In genomic region chr4:126155183-126155582, GRCm38 (mm10) we compare ENCODE assay signal across 9 mouse cellular contexts. TPM values are rescaled to one million over a fixed set of nuclear protein-coding genes. Genes with fewer than 3 reads are reported as not detected.
A peak's percentile ranks its signal among the peaks of the same experiment; 100 is the strongest.
DNase-seq lines count a peak whose midpoint lies in the region; ATAC-seq and TF ChIP-seq lines count a peak whose summit lies in the region.
"Had no signal": no experiment of that assay in that cellular context is flagged by ENCODE, and none has a peak within 500 bp of the region (broad histone marks: within the 10 kb centered on the region; RNA-seq: fewer than 3 reads in every experiment).

No protein-coding gene starts in this region.

- TF ChIP-seq CTCF in MEL (IDR thresholded peaks at IDR 0.05 in 2 of 3, conservative IDR thresholded peaks at IDR 0.05 in 1 of 3; ENCODE audit: control insufficient read depth in 1 of 3, insufficient read depth in 1 of 3, low read depth in 2 of 3, low read length in 3 of 3, poor library complexity in 1 of 3, severe bottlenecking in 1 of 3), result no peak

- no peak overlapping the region for H3K4me3 ChIP-seq in forebrain, embryonic 11.5 days (ENCODE audit: low read depth, low read length)
- no peak overlapping the region for H3K4me3 ChIP-seq in forebrain, embryonic 13.5 days
- H3K4me3 ChIP-seq in MEL (ENCODE audit: control insufficient read depth in 1 of 2, insufficient read depth in 1 of 2, low read depth in 2 of 2, low read length in 2 of 2), result no peak overlapping the region
- H3K4me3 ChIP-seq in hindbrain, embryonic 14.5 days (replicated peaks; ENCODE audit: low read length), result no peak overlapping the region
- no peak overlapping the region for H3K4me3 ChIP-seq in limb, embryonic 15.5 days

- no peak overlapping the region for H3K9ac ChIP-seq in forebrain, embryonic 11.5 days (ENCODE audit: low read length)
- no peak overlapping the region for H3K9ac ChIP-seq in forebrain, embryonic 13.5 days
- no peak overlapping the region for H3K9ac ChIP-seq in MEL (ENCODE audit: control insufficient read depth, low read depth, low read length, poor library complexity, severe bottlenecking)
- no peak overlapping the region for H3K9ac ChIP-seq in hindbrain, embryonic 14.5 days
- H3K9ac ChIP-seq in limb, embryonic 15.5 days, result no peak overlapping the region

- peak; percentile 37 for DNase-seq in forebrain, embryonic 11.5 days (ENCODE audit: low spot score)
- DNase-seq in MEL (ENCODE audit: low read depth, low spot score), result peak; percentile 34
- no peak for DNase-seq in hindbrain, embryonic 14.5 days (ENCODE audit: low spot score)
- DNase-seq in adrenal gland, postnatal 10 days, result no peak
- no peak for DNase-seq in right cerebral cortex, postnatal 14 days
- DNase-seq in gastrocnemius, postnatal 4 days (ENCODE audit: low spot score in 2 of 2), result no peak
- DNase-seq: layer of hippocampus, postnatal 36 days had no signal

- no peak for TF ChIP-seq RAD21 in MEL (IDR thresholded peaks at IDR 0.05; ENCODE audit: low read depth, low read length)

- no peaks in the 10 kb centered on the region for H3K9me3 ChIP-seq in forebrain, embryonic 11.5 days (ENCODE audit: control insufficient read depth, low read length)
- no peaks in the 10 kb centered on the region for H3K9me3 ChIP-seq in forebrain, embryonic 13.5 days (replicated peaks)
- no peaks in the 10 kb centered on the region for H3K9me3 ChIP-seq in MEL (replicated peaks; ENCODE audit: insufficient read depth, low read length)
- no peaks in the 10 kb centered on the region for H3K9me3 ChIP-seq in hindbrain, embryonic 14.5 days (ENCODE audit: control insufficient read depth, low read length)
- no peaks in the 10 kb centered on the region for H3K9me3 ChIP-seq in limb, embryonic 15.5 days

- no peak for TF ChIP-seq EP300 in MEL (IDR thresholded peaks at IDR 0.05; ENCODE audit: low read depth in 1 of 2, low read length in 2 of 2)

- H3K4me2 ChIP-seq in forebrain, embryonic 11.5 days (ENCODE audit: low read depth, low read length, severe bottlenecking), result no peak overlapping the region
- H3K4me2 ChIP-seq in forebrain, embryonic 13.5 days, result no peak overlapping the region
- no peak overlapping the region for H3K4me2 ChIP-seq in hindbrain, embryonic 14.5 days (replicated peaks)
- no peak overlapping the region for H3K4me2 ChIP-seq in limb, embryonic 15.5 days

- no peaks in the 10 kb centered on the region for H3K4me1 ChIP-seq in forebrain, embryonic 11.5 days (replicated peaks; ENCODE audit: control insufficient read depth, insufficient read depth, low read length)
- no peaks in the 10 kb centered on the region for H3K4me1 ChIP-seq in forebrain, embryonic 13.5 days
- no peaks in the 10 kb centered on the region for H3K4me1 ChIP-seq in MEL (ENCODE audit: control insufficient read depth in 1 of 2, insufficient read depth in 2 of 2, low read length in 2 of 2)
- H3K4me1 ChIP-seq in hindbrain, embryonic 14.5 days (replicated peaks; ENCODE audit: control insufficient read depth, insufficient read depth, low read length), result no peaks in the 10 kb centered on the region
- peaks cover 33% of the 10 kb centered on the region for H3K4me1 ChIP-seq in limb, embryonic 15.5 days

- H3K27me3 ChIP-seq in forebrain, embryonic 11.5 days (ENCODE audit: control insufficient read depth, insufficient read depth, low read length), result peaks cover 2% of the 10 kb centered on the region
- peaks cover 21% of the 10 kb centered on the region for H3K27me3 ChIP-seq in forebrain, embryonic 13.5 days
- H3K27me3 ChIP-seq in MEL (ENCODE audit: control insufficient read depth in 1 of 2, insufficient read depth in 2 of 2, low read length in 2 of 2), result no peaks in the 10 kb centered on the region
- peaks cover 3% of the 10 kb centered on the region for H3K27me3 ChIP-seq in hindbrain, embryonic 14.5 days (ENCODE audit: control insufficient read depth, insufficient read depth, low read length)
- H3K27me3 ChIP-seq in limb, embryonic 15.5 days, result no peaks in the 10 kb centered on the region

- no peak for TF ChIP-seq POLR2A in MEL (IDR thresholded peaks at IDR 0.05; ENCODE audit: control insufficient read depth in 1 of 2, insufficient read depth in 1 of 2, low read depth in 1 of 2, low read length in 2 of 2, poor library complexity in 1 of 2)

- no peaks in the 10 kb centered on the region for H3K79me2 ChIP-seq in MEL (ENCODE audit: control insufficient read depth, insufficient read depth, low read length, poor library complexity)

- 73% methylated on average over 4 of the region's 4 CpGs for WGBS in forebrain, embryonic 11.5 days
- WGBS in forebrain, embryonic 13.5 days, result 74% methylated on average over 4 of the region's 4 CpGs
- 68% methylated on average over 4 of the region's 4 CpGs for WGBS in hindbrain, embryonic 14.5 days
- WGBS in limb, embryonic 15.5 days, result 37% methylated on average over 4 of the region's 4 CpGs

- H3K36me3 ChIP-seq in forebrain, embryonic 11.5 days (ENCODE audit: control insufficient read depth, insufficient read depth, low read length), result no peaks in the 10 kb centered on the region
- H3K36me3 ChIP-seq in forebrain, embryonic 13.5 days (ENCODE audit: poor library complexity, severe bottlenecking), result no peaks in the 10 kb centered on the region
- H3K36me3 ChIP-seq in MEL (ENCODE audit: control insufficient read depth in 1 of 2, insufficient read depth in 2 of 2, low read length in 2 of 2), result no peaks in the 10 kb centered on the region
- H3K36me3 ChIP-seq in hindbrain, embryonic 14.5 days (replicated peaks; ENCODE audit: control insufficient read depth, insufficient read depth), result no peaks in the 10 kb centered on the region
- H3K36me3 ChIP-seq in limb, embryonic 15.5 days, result peaks cover 15% of the 10 kb centered on the region

- no peak for ATAC-seq in forebrain, embryonic 11.5 days (replicated peaks; ENCODE audit: low FRiP score)
- ATAC-seq in forebrain, embryonic 13.5 days, result no peak
- ATAC-seq in hindbrain, embryonic 14.5 days (ENCODE audit: low FRiP score), result no peak
- ATAC-seq in limb, embryonic 15.5 days (ENCODE audit: insufficient number of reproducible peaks, low FRiP score, low TSS enrichment, low read depth), result no peak

- H3K27ac ChIP-seq in forebrain, embryonic 11.5 days (ENCODE audit: low read depth, low read length), result no peak overlapping the region
- H3K27ac ChIP-seq in forebrain, embryonic 13.5 days, result no peak overlapping the region
- H3K27ac ChIP-seq in MEL (ENCODE audit: control insufficient read depth, low read depth, low read length), result no peak overlapping the region
- H3K27ac ChIP-seq in hindbrain, embryonic 14.5 days, result peak overlapping the region; percentile 43; the same call in 1 of the 2 replicates
- peak overlapping the region; percentile 62 for H3K27ac ChIP-seq in limb, embryonic 15.5 days

RNA-seq across cellular contexts. Expression of gene Eva1b, which starts 7.6 kb away (rescaled TPM):
- polyA plus RNA-seq in forebrain, embryonic 11.5 days (2014; fragmentation: Nextera tagmentation; extraction: Ambion mirVana), result 18.6 and 19.0 TPM in 2 replicates
- 7.9 and 8.1 TPM in 2 replicates for polyA plus RNA-seq in forebrain, embryonic 13.5 days (2015; fragmentation: Nextera tagmentation; extraction: Ambion mirVana)
- 9.3 and 9.6 TPM in 2 replicates for total RNA-seq in MEL (2012; rRNA removed)
- 10 to 100 TPM in 1 of 2 experiments, not detected in 1; 12.2 TPM for polyA plus RNA-seq in MEL (2012; ENCODE audit: insufficient read depth in 1 of 2, insufficient read length in 2 of 2, low read depth in 1 of 2, low replicate concordance in 2 of 2, missing spikeins in 1 of 2)
- 13.5 and 19.2 TPM in 2 replicates for polyA plus RNA-seq in hindbrain, embryonic 14.5 days (2014; fragmentation: Nextera tagmentation; extraction: Ambion mirVana)
- 81.0 and 86.3 TPM in 2 replicates for polyA plus RNA-seq in limb, embryonic 15.5 days (2015; fragmentation: Nextera tagmentation; extraction: Ambion mirVana)
- total RNA-seq in adrenal gland, postnatal 10 days (2021), result 10 to 100 TPM; 36.3 to 41.2 TPM
- 10 to 100 TPM; 31.8 to 33.8 TPM for total RNA-seq in gastrocnemius, postnatal 4 days (2021)

RNA-seq across cellular contexts. Expression of gene Sh3d21, which starts 8.1 kb away (rescaled TPM):
- polyA plus RNA-seq in forebrain, embryonic 11.5 days (2014; fragmentation: Nextera tagmentation; extraction: Ambion mirVana), result 1.6 TPM in 2 replicates
- 0.39 and 0.41 TPM in 2 replicates for polyA plus RNA-seq in forebrain, embryonic 13.5 days (2015; fragmentation: Nextera tagmentation; extraction: Ambion mirVana)
- 0.31 and 0.56 TPM in 2 replicates for total RNA-seq in MEL (2012; rRNA removed)
- polyA plus RNA-seq in MEL (2012; ENCODE audit: insufficient read depth in 1 of 2, insufficient read length in 2 of 2, low read depth in 1 of 2, low replicate concordance in 2 of 2, missing spikeins in 1 of 2), result 1 to 10 TPM in 1 of 2 experiments, not detected in 1; 1.3 TPM
- polyA plus RNA-seq in hindbrain, embryonic 14.5 days (2014; fragmentation: Nextera tagmentation; extraction: Ambion mirVana), result 1.1 TPM in 2 replicates
- 12.1 and 13.8 TPM in 2 replicates for polyA plus RNA-seq in limb, embryonic 15.5 days (2015; fragmentation: Nextera tagmentation; extraction: Ambion mirVana)
- total RNA-seq in adrenal gland, postnatal 10 days (2021), result 1 to 10 TPM; 3.3 to 3.9 TPM
- 1 to 10 TPM; 2.9 TPM for total RNA-seq in gastrocnemius, postnatal 4 days (2021)

RNA-seq across cellular contexts. Expression of gene Thrap3, which starts 47.4 kb away (rescaled TPM):
- 251 and 263 TPM in 2 replicates for polyA plus RNA-seq in forebrain, embryonic 11.5 days (2014; fragmentation: Nextera tagmentation; extraction: Ambion mirVana)
- polyA plus RNA-seq in forebrain, embryonic 13.5 days (2015; fragmentation: Nextera tagmentation; extraction: Ambion mirVana), result 194 and 202 TPM in 2 replicates
- 158 and 177 TPM in 2 replicates for total RNA-seq in MEL (2012; rRNA removed)
- 100 to 1,000 TPM; 310 to 471 TPM for polyA plus RNA-seq in MEL (2012; ENCODE audit: insufficient read depth in 1 of 2, insufficient read length in 2 of 2, low read depth in 1 of 2, low replicate concordance in 2 of 2, missing spikeins in 1 of 2)
- 127 and 139 TPM in 2 replicates for polyA plus RNA-seq in hindbrain, embryonic 14.5 days (2014; fragmentation: Nextera tagmentation; extraction: Ambion mirVana)
- polyA plus RNA-seq in limb, embryonic 15.5 days (2015; fragmentation: Nextera tagmentation; extraction: Ambion mirVana), result 183 and 198 TPM in 2 replicates
- total RNA-seq in adrenal gland, postnatal 10 days (2021), result 100 to 1,000 TPM; 177 to 229 TPM
- total RNA-seq in gastrocnemius, postnatal 4 days (2021), result 100 to 1,000 TPM; 182 to 188 TPM

RNA-seq across cellular contexts. Expression of gene Stk40, which starts 51.4 kb away (rescaled TPM):
- polyA plus RNA-seq in forebrain, embryonic 11.5 days (2014; fragmentation: Nextera tagmentation; extraction: Ambion mirVana), result 37.4 and 37.5 TPM in 2 replicates
- 34.2 and 36.1 TPM in 2 replicates for polyA plus RNA-seq in forebrain, embryonic 13.5 days (2015; fragmentation: Nextera tagmentation; extraction: Ambion mirVana)
- 16.8 and 30.4 TPM in 2 replicates for total RNA-seq in MEL (2012; rRNA removed)
- polyA plus RNA-seq in MEL (2012; ENCODE audit: insufficient read depth in 1 of 2, insufficient read length in 2 of 2, low read depth in 1 of 2, low replicate concordance in 2 of 2, missing spikeins in 1 of 2), result 100 to 1,000 TPM in 1 of 2 experiments, 10 to 100 TPM in 1; 79.4 to 270 TPM
- polyA plus RNA-seq in hindbrain, embryonic 14.5 days (2014; fragmentation: Nextera tagmentation; extraction: Ambion mirVana), result 24.2 and 25.2 TPM in 2 replicates
- 32.4 and 35.4 TPM in 2 replicates for polyA plus RNA-seq in limb, embryonic 15.5 days (2015; fragmentation: Nextera tagmentation; extraction: Ambion mirVana)
- 10 to 100 TPM; 48.4 to 53.0 TPM for total RNA-seq in adrenal gland, postnatal 10 days (2021)
- total RNA-seq in gastrocnemius, postnatal 4 days (2021), result 10 to 100 TPM; 34.4 to 39.0 TPM

RNA-seq across cellular contexts. Expression of gene Lsm10, which starts 58.8 kb away (rescaled TPM):
- 43.0 and 44.4 TPM in 2 replicates for polyA plus RNA-seq in forebrain, embryonic 11.5 days (2014; fragmentation: Nextera tagmentation; extraction: Ambion mirVana)
- polyA plus RNA-seq in forebrain, embryonic 13.5 days (2015; fragmentation: Nextera tagmentation; extraction: Ambion mirVana), result 55.9 and 56.0 TPM in 2 replicates
- total RNA-seq in MEL (2012; rRNA removed), result 33.9 and 35.0 TPM in 2 replicates
- 10 to 100 TPM in 1 of 2 experiments, not detected in 1; 49.6 TPM for polyA plus RNA-seq in MEL (2012; ENCODE audit: insufficient read depth in 1 of 2, insufficient read length in 2 of 2, low read depth in 1 of 2, low replicate concordance in 2 of 2, missing spikeins in 1 of 2)
- 49.1 and 51.2 TPM in 2 replicates for polyA plus RNA-seq in hindbrain, embryonic 14.5 days (2014; fragmentation: Nextera tagmentation; extraction: Ambion mirVana)
- polyA plus RNA-seq in limb, embryonic 15.5 days (2015; fragmentation: Nextera tagmentation; extraction: Ambion mirVana), result 50.1 and 51.2 TPM in 2 replicates
- total RNA-seq in adrenal gland, postnatal 10 days (2021), result 10 to 100 TPM; 18.2 to 23.2 TPM
- 10 to 100 TPM; 16.2 to 16.9 TPM for total RNA-seq in gastrocnemius, postnatal 4 days (2021)

Comparison
In these comparisons a context has a peak if more than half of its experiments do, and no peak if none do; other contexts are left out.
1. DNase-seq: peak in forebrain, embryonic 11.5 days (single experiment) and MEL (single experiment); none in hindbrain, embryonic 14.5 days (single experiment), adrenal gland, postnatal 10 days (single experiment), right cerebral cortex, postnatal 14 days (single experiment) and gastrocnemius, postnatal 4 days (0 of 2).
2. H3K27ac ChIP-seq: peak in hindbrain, embryonic 14.5 days (single experiment) and limb, embryonic 15.5 days (single experiment); none in forebrain, embryonic 11.5 days (single experiment), forebrain, embryonic 13.5 days (single experiment) and MEL (single experiment).